Mouse (Mus musculus) left cerebral cortex, adult 2 months (tissue): ENCODE data around the gene Slc36a4. TPM values are rescaled to one million over a fixed set of nuclear protein-coding genes. Genes with fewer than 3 reads are reported as not detected.

Source experiments
- DNase-seq, 2 experiments: peaks; one replicate each; pipeline ENCODE4 v3.0.0; 2021 to 2022; ENCODE audit warnings: low spot score in 2 of 2, mixed read lengths in 1 of 2; ENCODE audit errors: extremely low spot score in 1 of 2
- H3K27ac ChIP-seq: fragments of 200-600 bp; 2 replicates; pipeline ENCODE4 v1.8.1; 2022
- H3K4me3 ChIP-seq: fragments of 200-600 bp; 2 replicates; pipeline ENCODE4 v1.8.1; 2022
- CTCF ChIP-seq: fragments of 200-600 bp; IDR thresholded peaks from 2 replicates; pipeline ENCODE4 v1.8.1; 2022; ENCODE audit warnings: antibody characterized with exemption, mild to moderate bottlenecking, moderate library complexity
- intact Hi-C: fragments of 180-260 bp; cut with DNase I; formaldehyde crosslinking; loops from one replicate; pipeline ENCODE4 v1.15.1; 2025
- total RNA-seq, 2 experiments: library from RNA; stranded (reverse); gene quantifications; 2 replicates each; pipeline ENCODE4 v1.2.3; 2021

The Slc36a4 gene
- total RNA-seq, 2 experiments from 2014 or later: 44.5 to 46.7 TPM

DNA sequence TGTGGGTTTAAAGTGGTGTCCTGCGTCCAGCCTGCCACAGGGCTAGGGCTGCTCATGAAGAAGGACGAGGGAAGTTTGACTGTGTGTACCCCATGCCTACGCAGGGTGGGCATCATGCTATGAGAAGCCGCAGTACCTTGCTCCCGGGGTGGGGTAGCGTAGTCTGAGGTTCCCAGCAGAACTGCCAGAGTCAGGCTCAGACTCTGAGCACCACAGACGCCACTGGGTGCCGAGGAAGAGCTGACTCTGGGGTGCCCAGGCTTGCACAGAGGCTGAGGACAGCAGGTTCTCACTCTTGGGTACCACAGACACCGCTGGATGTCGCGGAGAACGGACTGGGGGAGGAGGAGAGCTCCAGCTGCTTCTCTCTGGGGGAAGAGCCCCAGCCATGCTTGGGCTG, 63.2 kb downstream of the Slc36a4 start:
- Histone ChIP-seq H3K27ac (no peak overlapping the region), H3K4me3 (no peak overlapping the region)
- no peak for DNase-seq
- intact Hi-C loops: no loop called here
- TF ChIP-seq CTCF: no peak

DNA sequence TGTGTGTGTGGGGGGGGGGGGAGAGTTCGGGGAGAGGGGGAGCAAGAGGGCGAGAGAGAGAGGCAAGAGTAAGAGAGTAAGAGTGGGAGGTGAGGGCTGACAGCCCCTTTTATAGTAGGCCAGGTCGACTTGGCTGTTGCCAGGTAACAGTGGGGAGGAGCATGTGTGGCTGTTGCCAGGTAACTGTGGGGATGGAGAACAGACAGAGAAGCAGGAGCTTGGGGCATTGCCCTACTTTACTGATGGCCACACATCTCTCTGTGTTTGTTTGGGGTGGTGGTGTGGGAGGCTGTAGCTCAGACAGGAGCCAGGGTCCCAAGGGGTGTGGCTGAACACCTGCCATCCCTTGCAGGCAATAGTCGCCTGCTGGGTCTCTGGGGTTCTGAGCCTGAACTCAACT, 63.9 kb downstream of the Slc36a4 start:
- no peak overlapping the region for H3K27ac ChIP-seq

DNA sequence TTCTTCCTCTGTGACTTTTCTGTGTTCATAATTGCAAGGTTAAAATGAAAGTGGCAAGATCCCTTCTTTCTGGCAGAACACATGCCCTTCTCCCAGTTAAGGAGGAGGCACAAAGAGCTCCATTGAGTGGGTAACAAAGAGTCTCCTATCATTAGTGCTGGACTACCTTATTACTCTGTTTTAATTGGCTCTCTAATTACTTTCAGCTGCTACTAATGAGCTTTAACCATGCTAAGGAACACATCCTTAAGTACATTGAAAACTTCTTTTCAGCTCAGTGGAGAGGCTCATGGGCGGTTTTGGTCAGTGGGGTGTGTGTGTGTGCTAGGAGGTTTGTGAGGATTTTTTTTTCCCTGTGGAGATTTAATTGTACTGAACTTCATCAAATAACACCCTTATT, 65.4 kb downstream of the Slc36a4 start:
- no peak for DNase-seq
- TF ChIP-seq CTCF: no peak
- Histone ChIP-seq H3K27ac (no peak overlapping the region), H3K4me3 (no peak overlapping the region)
- intact Hi-C loops: no loop called here

More for the DNA sequence above, 63.9 kb downstream of the Slc36a4 start:
- H3K4me3 ChIP-seq: no peak overlapping the region
- intact Hi-C loops: no loop called here
- peak; percentile 17 to 18 for DNase-seq
- no peak for TF ChIP-seq CTCF

DNA sequence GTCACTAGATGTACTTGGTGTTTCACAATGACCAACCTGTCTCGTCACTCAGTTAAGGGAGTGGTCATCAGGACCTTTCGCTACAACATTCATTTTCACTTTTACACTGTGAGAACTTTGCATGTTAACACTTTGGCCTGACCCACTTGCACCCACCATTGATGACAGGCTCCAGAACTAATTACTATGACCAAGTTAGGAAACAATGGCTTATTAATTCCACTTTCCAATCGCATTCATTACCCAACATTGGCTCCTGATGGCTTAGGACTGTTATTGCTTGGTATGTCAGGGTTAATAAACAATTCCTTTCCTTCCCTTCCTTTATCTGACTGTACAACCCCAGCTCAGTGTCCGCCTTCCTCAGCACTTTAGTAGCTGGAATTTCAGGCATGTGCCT, 72.4 kb downstream of the Slc36a4 start:
- Histone ChIP-seq H3K27ac (no peak overlapping the region), H3K4me3 (no peak overlapping the region)
- intact Hi-C loops: no loop called here
- TF ChIP-seq CTCF: no peak
- no peak for DNase-seq

DNA sequence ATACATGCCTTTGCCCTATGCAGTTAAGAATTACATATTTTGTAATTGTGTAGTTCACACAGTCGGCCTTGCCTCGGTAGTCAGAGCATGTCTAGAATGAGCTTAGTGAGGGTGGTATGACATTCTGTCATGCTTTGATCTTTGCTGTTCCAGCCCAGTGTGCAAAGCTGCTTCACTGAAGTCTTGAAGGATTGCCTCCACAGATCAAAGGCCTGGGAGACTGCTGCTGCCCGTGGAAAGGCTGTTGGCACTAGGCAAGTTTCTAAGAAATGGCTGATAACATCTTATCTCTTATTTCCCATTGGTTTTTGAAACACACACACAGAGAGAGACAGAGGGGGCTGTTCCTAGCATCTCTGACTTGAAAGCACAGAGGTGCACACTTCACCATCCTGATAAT, 76.7 kb downstream of the Slc36a4 start:
- no peak overlapping the region for H3K27ac ChIP-seq
- DNase-seq: no peak
- no peak for TF ChIP-seq CTCF
- intact Hi-C loops: no loop called here
- no peak overlapping the region for H3K4me3 ChIP-seq

DNA sequence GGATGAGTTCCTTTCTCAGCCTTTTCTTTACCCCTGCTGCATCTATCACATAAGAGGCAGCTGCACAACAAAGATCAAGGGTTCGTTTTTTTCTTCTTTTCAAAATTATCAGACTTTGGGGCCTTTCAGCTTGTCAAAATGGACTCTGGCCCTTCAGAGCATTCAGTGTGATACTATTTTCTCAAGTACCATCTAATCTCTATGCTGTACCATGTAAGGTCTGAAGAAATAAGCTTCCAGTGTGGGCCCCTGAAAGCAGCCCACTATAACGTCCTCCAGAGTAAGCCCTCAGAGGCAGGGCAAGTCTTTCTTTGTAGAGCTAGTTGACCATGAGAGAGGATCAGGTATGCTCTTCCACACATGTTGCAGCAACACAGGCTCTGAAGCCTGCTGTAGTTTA, 77.1 kb downstream of the Slc36a4 start:
- Histone ChIP-seq H3K27ac (no peak overlapping the region), H3K4me3 (no peak overlapping the region)
- no peak for DNase-seq
- intact Hi-C loops: no loop called here
- no peak for TF ChIP-seq CTCF

DNA sequence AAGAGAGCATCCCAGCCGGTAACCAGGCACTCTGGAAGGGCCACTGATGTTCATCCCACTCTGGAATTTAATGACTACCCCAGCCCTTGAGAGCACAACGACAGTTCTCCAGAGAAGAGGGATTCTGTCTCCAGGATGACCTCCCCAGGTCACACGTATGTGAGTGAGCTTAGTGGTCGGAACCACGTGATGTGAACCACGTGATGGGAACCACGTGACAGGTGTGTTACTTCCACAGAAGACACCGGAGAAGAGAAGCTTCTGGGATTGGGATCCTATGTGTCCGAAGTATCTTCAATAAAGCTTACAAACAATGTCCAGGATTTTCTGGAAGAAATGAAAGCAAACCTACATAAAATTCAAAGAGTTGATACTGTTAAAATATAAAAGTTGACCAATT, 82.5 kb downstream of the Slc36a4 start:
- TF ChIP-seq CTCF: no peak
- no peak for DNase-seq
- intact Hi-C loops: no loop called here
- H3K27ac ChIP-seq: no peak overlapping the region
- H3K4me3 ChIP-seq: no peak overlapping the region

Other genes with a start within 250 kb of the Slc36a4 start
- 1 to 10 TPM; 3.0 to 4.4 TPM for gene Smco4, start 216.3 kb upstream of the Slc36a4 start, total RNA-seq
- under 1 TPM; 0.35 to 0.45 TPM for gene Deup1, start 81.8 kb upstream of the Slc36a4 start, total RNA-seq
- not detected for gene Mtnr1b, start 164.8 kb downstream of the Slc36a4 start, total RNA-seq